Mouse (Mus musculus): ENCODE measurements around the gene Acap2. TPM values are rescaled to one million over a fixed set of nuclear protein-coding genes. Genes with fewer than 3 reads are reported as not detected.

Gene Acap2
- polyA plus RNA-seq, 1 experiment: 36.9 TPM

GRCm38 (mm10) chr16:31050701-31051100, 150.3 kb downstream of the Acap2 start:
- no peak overlapping the region for H3K4me3 ChIP-seq (replicated peaks; ENCODE audit: insufficient read depth, low read depth, low read length)
- H3K27me3 ChIP-seq (ENCODE audit: control insufficient read depth, insufficient read depth, low read length): no peaks in the 10 kb centered on the region
- no peak for DNase-seq
- 84% methylated on average over 7 of the region's 7 CpGs for WGBS
- peaks cover 25% of the 10 kb centered on the region for H3K4me1 ChIP-seq (ENCODE audit: control insufficient read depth, insufficient read depth, low read length)
- TF ChIP-seq POLR2A (IDR thresholded peaks at IDR 0.05; ENCODE audit: borderline replicate concordance, insufficient read depth, low read length): no peak
- no peak for TF ChIP-seq CTCF (IDR thresholded peaks at IDR 0.05; ENCODE audit: borderline replicate concordance, insufficient read depth, low read depth, low read length)
- H3K27ac ChIP-seq (ENCODE audit: insufficient read depth, low read length): no peak overlapping the region

GRCm38 (mm10) chr16:31048194-31048593, 152.9 kb downstream of the Acap2 start:
- 92% methylated on average over 6 of the region's 6 CpGs for WGBS
- DNase-seq: no peak
- Histone ChIP-seq H3K4me3 (replicated peaks; ENCODE audit: insufficient read depth, low read depth, low read length) (no peak overlapping the region), H3K27ac (ENCODE audit: insufficient read depth, low read length) (no peak overlapping the region), H3K27me3 (ENCODE audit: control insufficient read depth, insufficient read depth, low read length) (no peaks in the 10 kb centered on the region), H3K4me1 (ENCODE audit: control insufficient read depth, insufficient read depth, low read length) (peaks cover 19% of the 10 kb centered on the region)
- TF ChIP-seq POLR2A (IDR thresholded peaks at IDR 0.05; ENCODE audit: borderline replicate concordance, insufficient read depth, low read length) (no peak), CTCF (IDR thresholded peaks at IDR 0.05; ENCODE audit: borderline replicate concordance, insufficient read depth, low read depth, low read length) (no peak)

GRCm38 (mm10) chr16:31047186-31047898, 153.7 kb downstream of the Acap2 start:
- Histone ChIP-seq H3K4me3 (replicated peaks; ENCODE audit: insufficient read depth, low read depth, low read length) (no peak overlapping the region), H3K27me3 (ENCODE audit: control insufficient read depth, insufficient read depth, low read length) (no peaks in the 10 kb centered on the region), H3K27ac (ENCODE audit: insufficient read depth, low read length) (no peak overlapping the region), H3K4me1 (ENCODE audit: control insufficient read depth, insufficient read depth, low read length) (peaks cover 19% of the 10 kb centered on the region)
- peak; percentile 63 to 81 for DNase-seq
- TF ChIP-seq POLR2A (IDR thresholded peaks at IDR 0.05; ENCODE audit: borderline replicate concordance, insufficient read depth, low read length): no peak
- no peak for TF ChIP-seq CTCF (IDR thresholded peaks at IDR 0.05; ENCODE audit: borderline replicate concordance, insufficient read depth, low read depth, low read length)
- WGBS: 32% methylated on average over 10 of the region's 10 CpGs

GRCm38 (mm10) chr16:31046217-31046659, 154.8 kb downstream of the Acap2 start:
- TF ChIP-seq CTCF (IDR thresholded peaks at IDR 0.05; ENCODE audit: borderline replicate concordance, insufficient read depth, low read depth, low read length) (no peak), POLR2A (IDR thresholded peaks at IDR 0.05; ENCODE audit: borderline replicate concordance, insufficient read depth, low read length) (no peak)
- WGBS: 23% methylated on average over 14 of the region's 14 CpGs
- no peaks in the 10 kb centered on the region for H3K27me3 ChIP-seq (ENCODE audit: control insufficient read depth, insufficient read depth, low read length)
- H3K27ac ChIP-seq (ENCODE audit: insufficient read depth, low read length): 0 out of 2 replicates have a peak overlapping the region, but pooled peaks have one; percentile 5
- DNase-seq: peak; percentile 42 to 52
- no peak overlapping the region for H3K4me3 ChIP-seq (replicated peaks; ENCODE audit: insufficient read depth, low read depth, low read length)
- H3K4me1 ChIP-seq (ENCODE audit: control insufficient read depth, insufficient read depth, low read length): peaks cover 19% of the 10 kb centered on the region

- WGBS: 91% methylated on average over 5 of the region's 5 CpGs
- TF ChIP-seq CTCF (IDR thresholded peaks at IDR 0.05; ENCODE audit: borderline replicate concordance, insufficient read depth, low read depth, low read length) (no peak), POLR2A (IDR thresholded peaks at IDR 0.05; ENCODE audit: borderline replicate concordance, insufficient read depth, low read length) (no peak)
- H3K4me3 ChIP-seq (replicated peaks; ENCODE audit: insufficient read depth, low read depth, low read length): no peak overlapping the region
- H3K27ac ChIP-seq (ENCODE audit: insufficient read depth, low read length): no peak overlapping the region
- H3K4me1 ChIP-seq (ENCODE audit: control insufficient read depth, insufficient read depth, low read length): peaks cover 23% of the 10 kb centered on the region
- no peaks in the 10 kb centered on the region for H3K27me3 ChIP-seq (ENCODE audit: control insufficient read depth, insufficient read depth, low read length)
- DNase-seq: no peak
Measured at GRCm38 (mm10) chr16:31045211-31045610, 155.8 kb downstream of the Acap2 start.

GRCm38 (mm10) chr16:31043136-31043535, 157.9 kb downstream of the Acap2 start:
- no peaks in the 10 kb centered on the region for H3K27me3 ChIP-seq (ENCODE audit: control insufficient read depth, insufficient read depth, low read length)
- DNase-seq: no peak
- no peak overlapping the region for H3K27ac ChIP-seq (ENCODE audit: insufficient read depth, low read length)
- H3K4me3 ChIP-seq (replicated peaks; ENCODE audit: insufficient read depth, low read depth, low read length): no peak overlapping the region
- 88% methylated on average over 5 of the region's 5 CpGs for WGBS
- H3K4me1 ChIP-seq (ENCODE audit: control insufficient read depth, insufficient read depth, low read length): peaks cover 25% of the 10 kb centered on the region
- TF ChIP-seq CTCF (IDR thresholded peaks at IDR 0.05; ENCODE audit: borderline replicate concordance, insufficient read depth, low read depth, low read length): no peak

Other genes with a start within 250 kb of the Acap2 start
- gene Xxylt1, start 119.8 kb downstream of the Acap2 start, polyA plus RNA-seq (2012; rRNA removed): 20.7 and 22.4 TPM in 2 replicates
- 61.9 and 67.2 TPM in 2 replicates for gene Ppp1r2, start 74.0 kb upstream of the Acap2 start, polyA plus RNA-seq (2012; rRNA removed)
- gene Apod, start 113.6 kb upstream of the Acap2 start, polyA plus RNA-seq (2012; rRNA removed): 369 and 458 TPM in 2 replicates
- 186 and 197 TPM in 2 replicates for gene Bdh1, start 221.0 kb upstream of the Acap2 start, polyA plus RNA-seq (2012; rRNA removed)

Measured in cerebellum, adult 2 months (tissue).